Mouse (Mus musculus): ENCODE data around the gene Zbtb2. TPM values are rescaled to one million over a fixed set of nuclear protein-coding genes. Genes with fewer than 3 reads are reported as not detected.

Zbtb2 gene
- total and polyA plus RNA-seq, 3 experiments = 8.6 to 12.7 TPM; not detected in 1

- TF ChIP-seq MXI1 (IDR thresholded peaks at IDR 0.05; ENCODE audit: low read depth, low read length) (no peak), MYC (IDR thresholded peaks at IDR 0.05; ENCODE audit: low read depth, low read length) (no peak), JUND (IDR thresholded peaks at IDR 0.05; ENCODE audit: low read depth, low read length) (no peak), NELFE (IDR thresholded peaks at IDR 0.05; ENCODE audit: low read depth, low read length) (no peak), ELF1 (IDR thresholded peaks at IDR 0.05; ENCODE audit: low read depth, low read length) (no peak), ZKSCAN1 (IDR thresholded peaks at IDR 0.05; ENCODE audit: low read depth, low read length) (no peak), CTCF (IDR thresholded peaks at IDR 0.05 in 2 of 3, conservative IDR thresholded peaks at IDR 0.05 in 1 of 3; ENCODE audit: control insufficient read depth in 1 of 3, insufficient read depth in 1 of 3, low read depth in 2 of 3, low read length in 3 of 3, poor library complexity in 1 of 3, severe bottlenecking in 1 of 3) (no peak)
- DNase-seq (ENCODE audit: low read depth, low spot score) = no peak
- Histone ChIP-seq H3K27me3 (ENCODE audit: control insufficient read depth in 1 of 2, insufficient read depth in 2 of 2, low read length in 2 of 2) (no peaks in the 10 kb centered on the region), H3K36me3 (ENCODE audit: control insufficient read depth in 1 of 2, insufficient read depth in 2 of 2, low read length in 2 of 2) (peaks cover 1 to 5% of the 10 kb centered on the region in 2 experiments; a peak in 3 of 4 replicates), H3K4me1 (ENCODE audit: control insufficient read depth in 1 of 2, insufficient read depth in 2 of 2, low read length in 2 of 2) (peaks cover 7% of the 10 kb centered on the region in 2 experiments), H3K4me3 (ENCODE audit: control insufficient read depth in 1 of 2, insufficient read depth in 1 of 2, low read depth in 2 of 2, low read length in 2 of 2) (no peak overlapping the region), H3K9me3 (replicated peaks; ENCODE audit: insufficient read depth, low read length) (no peaks in the 10 kb centered on the region), H3K79me2 (ENCODE audit: control insufficient read depth, insufficient read depth, low read length, poor library complexity) (peaks cover 33% of the 10 kb centered on the region), H3K9ac (ENCODE audit: control insufficient read depth, low read depth, low read length, poor library complexity, severe bottlenecking) (no peak overlapping the region), H3K27ac (ENCODE audit: control insufficient read depth, low read depth, low read length) (no peak overlapping the region)
Observed at GRCm38 (mm10) chr10:4384244-4384643, 3.7 kb downstream of the Zbtb2 start.

DNA sequence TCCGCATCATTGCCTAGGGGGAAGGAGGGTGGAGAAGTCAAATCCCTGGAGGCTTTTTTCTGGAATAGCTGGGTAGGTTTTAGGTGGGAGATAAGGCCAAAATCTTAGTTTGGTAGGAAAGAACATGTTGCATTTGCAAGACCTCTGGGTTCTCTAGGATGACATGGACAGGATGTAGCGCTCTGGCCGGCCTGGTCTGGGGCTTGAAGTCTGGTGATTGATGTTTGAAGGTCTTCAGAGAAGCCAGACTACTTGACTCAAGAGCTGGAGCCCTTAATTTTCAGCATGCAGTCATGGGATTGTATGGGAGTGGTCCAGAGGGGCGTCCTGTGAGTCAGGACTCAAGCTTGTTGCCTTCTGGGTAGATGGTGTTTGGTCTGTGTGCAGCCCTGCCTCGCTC, 7.2 kb downstream of the Zbtb2 start:
- Histone ChIP-seq H3K79me2 (ENCODE audit: control insufficient read depth, insufficient read depth, low read length, poor library complexity) (peaks cover 11% of the 10 kb centered on the region), H3K4me3 (ENCODE audit: control insufficient read depth in 1 of 2, insufficient read depth in 1 of 2, low read depth in 2 of 2, low read length in 2 of 2) (no peak overlapping the region), H3K4me1 (ENCODE audit: control insufficient read depth in 1 of 2, insufficient read depth in 2 of 2, low read length in 2 of 2) (peaks cover under 1 to 2% of the 10 kb centered on the region in 2 experiments), H3K27ac (ENCODE audit: control insufficient read depth, low read depth, low read length) (no peak overlapping the region), H3K36me3 (ENCODE audit: control insufficient read depth in 1 of 2, insufficient read depth in 2 of 2, low read length in 2 of 2) (peaks cover 0 to 4% of the 10 kb centered on the region in 2 experiments; a peak in 2 of 4 replicates), H3K27me3 (ENCODE audit: control insufficient read depth in 1 of 2, insufficient read depth in 2 of 2, low read length in 2 of 2) (no peaks in the 10 kb centered on the region), H3K9me3 (replicated peaks; ENCODE audit: insufficient read depth, low read length) (no peaks in the 10 kb centered on the region), H3K9ac (ENCODE audit: control insufficient read depth, low read depth, low read length, poor library complexity, severe bottlenecking) (no peak overlapping the region)
- TF ChIP-seq ZC3H11A (IDR thresholded peaks at IDR 0.05; ENCODE audit: low read depth, low read length) (no peak), MAFK (IDR thresholded peaks at IDR 0.05; ENCODE audit: borderline replicate concordance, low read depth, low read length) (no peak), NELFE (IDR thresholded peaks at IDR 0.05; ENCODE audit: low read depth, low read length) (no peak), UBTF (IDR thresholded peaks at IDR 0.05; ENCODE audit: borderline replicate concordance, insufficient read depth, low read depth, low read length) (no peak), MAX (IDR thresholded peaks at IDR 0.05; ENCODE audit: low read length) (no peak), POLR2AphosphoS2 (IDR thresholded peaks at IDR 0.05; ENCODE audit: low read length) (no peak), ZKSCAN1 (IDR thresholded peaks at IDR 0.05; ENCODE audit: low read depth, low read length) (no peak)
- no peak for DNase-seq (ENCODE audit: low read depth, low spot score)

DNA sequence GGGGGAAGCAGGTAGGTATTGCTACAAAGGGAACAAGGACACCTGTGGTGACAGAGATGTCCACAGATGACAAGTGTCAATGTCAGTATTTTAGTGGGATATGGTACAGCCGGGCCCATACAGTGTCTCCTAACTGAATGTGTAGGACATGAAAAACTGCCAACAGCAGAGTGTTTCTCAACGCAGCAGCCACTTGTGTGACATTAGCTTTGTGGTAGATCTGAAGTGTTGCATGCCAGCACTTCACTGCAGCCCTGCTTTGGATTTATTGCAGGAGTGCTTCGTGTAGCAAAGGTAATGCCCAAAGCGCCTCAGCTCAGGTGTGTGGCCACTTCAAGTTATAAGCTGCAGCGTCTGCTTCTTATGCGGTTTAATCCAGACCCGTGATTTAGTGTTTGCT, 11.0 kb downstream of the Zbtb2 start:
- Histone ChIP-seq H3K27me3 (ENCODE audit: control insufficient read depth in 1 of 2, insufficient read depth in 2 of 2, low read length in 2 of 2) (no peaks in the 10 kb centered on the region), H3K36me3 (ENCODE audit: control insufficient read depth in 1 of 2, insufficient read depth in 2 of 2, low read length in 2 of 2) (no peaks in the 10 kb centered on the region), H3K79me2 (ENCODE audit: control insufficient read depth, insufficient read depth, low read length, poor library complexity) (no peaks in the 10 kb centered on the region; the same call in 1 of the 2 replicates), H3K4me3 (ENCODE audit: control insufficient read depth in 1 of 2, insufficient read depth in 1 of 2, low read depth in 2 of 2, low read length in 2 of 2) (no peak overlapping the region), H3K9ac (ENCODE audit: control insufficient read depth, low read depth, low read length, poor library complexity, severe bottlenecking) (no peak overlapping the region), H3K4me1 (ENCODE audit: control insufficient read depth in 1 of 2, insufficient read depth in 2 of 2, low read length in 2 of 2) (no peaks in the 10 kb centered on the region), H3K9me3 (replicated peaks; ENCODE audit: insufficient read depth, low read length) (no peaks in the 10 kb centered on the region), H3K27ac (ENCODE audit: control insufficient read depth, low read depth, low read length) (no peak overlapping the region)
- TF ChIP-seq ZNF384 (IDR thresholded peaks at IDR 0.05; ENCODE audit: low read depth, low read length) (no peak), MYC (IDR thresholded peaks at IDR 0.05; ENCODE audit: low read depth, low read length) (no peak), MYB (IDR thresholded peaks at IDR 0.05; ENCODE audit: low read depth, low read length) (no peak)
- DNase-seq (ENCODE audit: low read depth, low spot score) = no peak

All from MEL (cell line).